Mouse (Mus musculus) adrenal gland, postnatal 36 days (tissue): Measurements from ENCODE around the gene P2ry13. TPM values are rescaled to one million over a fixed set of nuclear protein-coding genes. Genes with fewer than 3 reads are reported as not detected.

Experiments used
- DNase-seq, 2 experiments: peaks; one replicate each; pipeline ENCODE4 v3.0.0; 2021; ENCODE audit warnings: mixed read lengths in 1 of 2
- total RNA-seq, 2 experiments: library from RNA; stranded (reverse); gene quantifications; 2 replicates each; pipeline ENCODE4 v1.2.3; 2021

P2ry13 gene
- total RNA-seq, 2 experiments from 2014 or later: 0.56 to 0.95 TPM

DNA sequence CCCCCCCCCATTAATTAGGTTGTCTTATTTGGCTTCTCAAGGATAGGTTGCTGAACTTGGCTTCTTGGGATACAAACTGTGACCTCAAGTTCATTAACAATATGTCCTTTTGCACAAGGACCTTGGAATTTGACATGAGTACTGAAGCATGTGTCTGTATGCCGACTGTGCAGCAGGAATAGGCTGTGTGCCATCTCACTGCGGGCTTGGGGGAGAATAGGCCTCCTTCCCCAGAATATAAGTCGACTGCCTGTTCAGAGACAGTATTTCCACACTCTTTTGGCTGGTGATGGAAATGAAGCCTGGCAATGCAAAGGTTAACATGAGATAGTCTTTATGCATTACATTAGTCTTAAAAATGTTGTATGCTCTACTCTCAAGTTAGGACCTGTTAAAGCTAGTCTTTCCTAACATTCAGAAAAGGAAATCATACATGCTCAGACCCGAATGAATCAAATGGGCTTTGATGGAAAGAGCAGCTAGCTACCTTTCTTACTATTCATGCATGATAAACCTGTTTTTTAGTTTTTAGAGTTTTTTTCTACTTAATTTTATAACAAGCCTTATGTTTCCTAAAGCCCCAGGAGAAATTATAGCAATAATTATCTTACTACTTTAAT, 13.2 kb downstream of the P2ry13 start:
- no peak for DNase-seq

DNA sequence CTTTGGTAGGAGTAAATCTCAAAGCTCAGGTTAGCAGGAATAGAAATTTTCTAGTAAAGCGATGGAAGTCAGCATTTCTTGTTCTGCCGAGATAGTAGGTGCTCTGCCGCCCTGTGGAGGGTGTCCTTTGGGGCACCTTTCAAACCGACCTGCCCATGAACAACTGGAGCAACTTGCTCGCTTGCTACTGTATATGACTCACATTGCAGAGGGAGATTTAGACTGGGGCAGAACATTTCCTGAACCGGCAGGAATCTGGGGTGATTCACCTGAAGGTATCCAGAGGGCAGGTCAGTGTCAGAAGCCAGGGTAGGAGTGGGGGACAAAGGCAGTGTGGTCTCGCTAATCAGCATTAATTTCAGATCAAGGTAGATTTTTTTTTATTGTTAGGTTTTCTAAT, 15.7 kb downstream of the P2ry13 start, which contains the start of gene Gpr87:
TSS of gene Gpr87 (minus strand) at position 167 of the 400 bp plus-strand sequence.
- no peak for DNase-seq

DNA sequence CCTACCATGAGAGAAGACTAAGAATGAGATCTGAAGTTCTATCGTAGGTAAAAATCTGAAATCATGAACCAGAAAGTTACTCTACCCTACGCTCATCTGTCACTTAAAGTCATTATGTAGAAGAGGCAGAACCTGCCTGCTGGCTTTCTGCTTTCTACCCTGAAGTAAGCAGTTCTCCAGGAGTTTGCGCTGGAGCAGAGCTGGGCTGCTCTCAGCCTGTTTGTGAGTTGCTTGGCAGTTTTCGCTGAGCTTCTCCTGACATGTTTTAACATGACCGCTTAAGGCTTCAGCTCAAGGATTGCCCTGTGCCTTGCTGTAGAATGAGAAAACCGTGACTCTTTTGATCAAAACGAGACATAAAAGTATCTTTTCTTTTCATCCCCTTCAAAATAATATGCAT, 16.6 kb downstream of the P2ry13 start:
- no peak for DNase-seq

DNA sequence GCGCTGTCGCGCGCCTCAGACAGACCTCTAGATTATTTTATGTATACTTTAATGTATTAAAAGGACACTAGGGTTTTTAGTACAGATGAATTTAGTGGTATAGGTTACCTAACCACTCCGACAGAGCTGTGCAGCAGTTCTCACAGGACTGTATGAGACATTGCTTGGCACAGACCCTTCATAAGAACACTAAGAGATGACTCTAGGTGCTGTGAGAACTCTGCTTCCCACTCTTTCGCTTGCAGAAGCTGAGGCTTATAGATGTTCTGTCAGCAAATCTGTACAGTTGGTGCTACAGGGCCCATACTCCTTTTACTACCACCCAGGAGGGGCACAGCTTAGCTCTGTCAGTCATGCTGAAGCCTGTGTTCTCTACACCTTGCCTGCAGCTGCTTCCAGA, 19.0 kb downstream of the P2ry13 start:
- no peak for DNase-seq

DNA sequence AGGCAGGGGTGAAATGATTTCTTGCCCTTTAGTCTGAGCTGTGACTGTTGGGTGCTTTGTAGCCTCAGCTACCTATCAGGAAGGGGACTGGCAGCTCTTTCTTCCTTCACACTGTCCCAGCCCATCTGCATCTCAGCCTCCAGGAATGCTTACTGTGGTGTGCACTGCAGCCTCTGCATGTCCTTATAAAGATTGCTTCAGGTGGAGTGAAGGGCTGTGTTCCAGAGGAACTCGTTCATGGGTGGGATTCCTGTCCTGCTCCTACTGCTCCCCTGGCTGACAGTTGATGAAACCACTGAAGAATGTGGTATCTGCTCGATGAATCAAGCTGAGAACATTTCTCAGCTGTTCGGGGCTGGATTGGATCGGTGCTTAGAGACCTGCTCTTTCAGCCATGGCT, 23.3 kb downstream of the P2ry13 start:
- DNase-seq: no peak

DNA sequence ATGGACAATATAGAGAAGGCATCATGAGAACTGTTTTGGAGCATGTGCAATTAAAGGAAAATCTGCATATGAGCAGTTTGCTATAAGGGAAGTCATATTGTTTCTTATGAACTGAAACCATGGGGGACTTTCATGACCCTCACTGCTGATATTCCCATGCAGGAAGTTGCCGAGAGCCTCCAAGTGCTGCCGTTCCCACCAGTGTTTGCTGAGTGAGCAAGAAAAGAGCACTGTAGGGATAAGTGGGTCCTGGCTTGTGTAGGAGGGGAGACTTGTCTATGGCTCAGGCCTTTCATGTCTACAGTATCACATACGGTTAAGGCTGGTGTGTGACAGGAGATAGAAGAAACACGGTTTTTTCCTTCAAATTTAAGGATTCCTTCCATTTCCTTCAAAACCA, 25.0 kb downstream of the P2ry13 start:
- DNase-seq: no peak

GRCm38 (mm10) chr3:59182129-59182528, 28.6 kb downstream of the P2ry13 start:
- DNase-seq: no peak

DNA sequence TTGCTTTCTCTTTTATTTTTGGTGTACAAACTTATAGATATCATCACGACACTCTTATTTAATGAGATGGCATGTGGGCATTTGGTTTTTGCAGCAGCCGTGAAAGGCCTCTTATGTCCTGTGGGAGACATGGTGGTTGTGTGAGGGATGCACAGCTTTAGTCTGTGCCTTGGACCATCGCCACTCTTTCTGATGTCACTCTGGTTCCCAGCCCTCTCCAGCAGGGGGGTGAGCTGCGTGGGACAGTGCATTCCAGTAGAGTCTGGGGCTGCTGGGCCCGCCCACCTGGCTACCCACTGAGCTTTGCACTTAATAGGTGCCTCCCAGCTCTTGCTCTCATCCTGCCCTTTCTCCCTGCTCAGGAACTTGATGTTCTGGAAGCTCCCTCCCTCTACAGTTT, 29.5 kb downstream of the P2ry13 start:
- DNase-seq: no peak

DNA sequence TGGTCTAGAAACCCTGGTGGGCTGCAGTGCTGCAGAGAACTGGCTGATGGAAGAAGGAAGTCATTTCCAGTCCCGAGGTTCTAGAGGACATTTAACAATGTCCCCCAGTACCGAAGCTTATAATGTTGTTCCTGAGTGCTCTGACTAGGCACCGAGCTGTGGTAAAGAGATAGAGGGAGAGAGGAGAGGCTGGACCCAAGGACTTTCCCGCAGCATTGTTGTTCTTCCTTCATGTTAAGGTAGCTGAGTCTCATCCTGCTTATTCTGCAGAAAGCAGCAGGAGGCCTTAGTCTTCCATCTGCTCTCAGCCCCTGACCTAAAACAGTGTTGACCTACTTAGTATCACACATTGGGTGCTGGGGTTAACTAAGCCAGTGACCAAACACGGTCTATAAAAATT, 33.8 kb downstream of the P2ry13 start:
- no peak for DNase-seq

DNA sequence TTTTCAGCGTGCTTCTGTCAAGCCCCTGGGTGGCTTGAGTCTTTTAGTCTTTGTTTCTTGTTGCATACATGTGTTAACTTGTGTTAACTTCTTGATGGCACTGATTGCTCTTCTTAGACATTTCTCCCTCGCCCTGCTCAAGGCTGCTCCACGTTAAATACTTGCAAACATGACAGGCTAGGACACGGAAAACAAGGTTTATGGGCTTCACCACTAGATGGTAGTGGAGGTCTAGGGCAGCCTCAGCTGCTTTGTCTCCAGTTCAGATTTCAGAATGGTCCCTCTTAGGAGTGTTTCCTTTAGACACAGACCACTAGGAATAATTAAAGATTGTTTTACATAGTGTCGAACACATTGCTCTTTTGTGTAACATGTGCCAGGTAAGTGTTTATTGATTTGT, 35.4 kb downstream of the P2ry13 start:
- DNase-seq: peak; percentile 38 to 56

- DNase-seq: no peak
Observed at GRCm38 (mm10) chr3:59174426-59175154, 36.1 kb downstream of the P2ry13 start.

- DNase-seq: no peak
Observed at GRCm38 (mm10) chr3:59169921-59170627, 40.6 kb downstream of the P2ry13 start.

DNA sequence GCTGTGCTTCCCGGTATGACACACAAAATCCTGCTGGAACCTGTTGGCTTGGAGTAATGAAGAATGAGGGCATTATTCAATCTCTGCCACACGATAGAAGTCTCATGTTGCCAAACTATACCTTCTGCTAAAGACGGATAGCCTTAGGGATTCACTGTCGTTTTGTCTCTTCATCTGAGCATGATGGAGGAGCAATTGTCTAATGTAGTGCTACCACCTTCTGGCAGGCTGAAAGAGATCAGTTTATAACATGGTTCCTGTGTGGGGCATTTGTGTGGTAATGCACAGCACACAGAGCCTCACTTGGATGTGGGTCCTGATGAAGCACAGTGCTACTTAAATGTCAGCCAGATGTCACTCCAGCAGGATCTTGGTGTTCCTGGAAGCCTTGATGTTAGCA, 41.5 kb downstream of the P2ry13 start:
- peak in 1 of 2 experiments; percentile 17 for DNase-seq

DNA sequence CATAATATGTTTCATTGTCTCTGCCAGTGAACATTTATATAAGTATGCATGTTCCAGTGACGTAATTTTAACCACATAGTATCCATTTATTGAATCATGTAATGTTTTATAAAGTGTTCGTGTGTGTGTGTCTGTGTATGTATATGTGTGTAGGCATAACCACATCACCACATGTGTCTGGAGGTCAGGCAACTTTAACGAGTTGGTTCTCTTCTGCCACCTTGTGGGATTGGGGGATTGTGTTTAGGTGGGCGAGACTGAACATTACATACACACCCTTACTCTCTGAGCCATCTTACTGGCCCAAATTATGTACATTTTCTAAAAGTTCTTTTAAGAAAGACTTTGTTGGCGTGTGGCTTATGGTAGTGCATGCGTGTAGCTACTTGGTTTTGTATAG, 42.2 kb downstream of the P2ry13 start:
- DNase-seq: no peak

DNA sequence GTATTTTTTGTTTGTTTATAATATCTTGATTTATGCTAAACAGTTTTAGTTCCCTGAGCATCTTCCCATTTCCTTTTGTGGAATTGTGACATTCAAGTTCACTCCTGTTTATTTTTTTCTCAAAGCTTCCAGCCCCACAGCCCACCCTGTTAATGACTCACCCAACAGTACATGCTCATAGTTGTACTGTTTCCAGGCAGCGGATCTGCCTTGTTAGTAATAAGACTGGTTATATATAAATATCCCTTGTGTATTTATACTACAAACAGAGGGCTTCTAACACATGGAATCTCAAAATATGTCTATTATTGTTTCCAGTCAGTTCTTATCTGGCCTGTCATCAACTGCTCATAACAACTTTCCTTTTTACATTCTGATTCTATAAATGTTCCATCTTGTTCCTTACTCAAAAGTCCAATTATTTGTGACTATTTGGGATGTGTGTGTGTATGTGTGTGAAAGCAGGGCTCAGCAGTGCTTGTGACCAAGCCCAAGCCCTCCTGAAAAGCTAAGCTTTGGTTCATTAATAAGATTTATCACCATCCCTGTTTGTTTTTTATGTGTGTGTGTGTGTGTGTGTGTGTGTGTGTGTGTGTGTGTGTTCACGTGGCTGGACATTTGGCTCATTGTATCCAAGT, 43.1 kb downstream of the P2ry13 start:
- DNase-seq: no peak

GRCm38 (mm10) chr3:59160465-59160864, 50.2 kb downstream of the P2ry13 start:
- no peak for DNase-seq

Other genes with a start within 250 kb of the P2ry13 start
- 10 to 100 TPM; 12.9 to 13.3 TPM for gene Med12l, start 205.1 kb downstream of the P2ry13 start, total RNA-seq
- gene Gpr171, start 109.1 kb downstream of the P2ry13 start, total RNA-seq: under 1 TPM in 1 of 2 experiments, not detected in 1; 0.26 TPM
- gene P2ry14, start 57.3 kb downstream of the P2ry13 start, total RNA-seq: 10 to 100 TPM; 18.0 to 19.1 TPM
- gene Gpr87, start 15.8 kb downstream of the P2ry13 start, total RNA-seq: not detected
- 1 to 10 TPM; 1.9 to 2.9 TPM for gene P2ry12, start 52.0 kb upstream of the P2ry13 start, total RNA-seq
- 1 to 10 TPM; 1.6 to 3.4 TPM for gene Igsf10, start 133.5 kb upstream of the P2ry13 start, total RNA-seq